ENCODE assay signal across 10 mouse cellular contexts in the genomic region with DNA sequence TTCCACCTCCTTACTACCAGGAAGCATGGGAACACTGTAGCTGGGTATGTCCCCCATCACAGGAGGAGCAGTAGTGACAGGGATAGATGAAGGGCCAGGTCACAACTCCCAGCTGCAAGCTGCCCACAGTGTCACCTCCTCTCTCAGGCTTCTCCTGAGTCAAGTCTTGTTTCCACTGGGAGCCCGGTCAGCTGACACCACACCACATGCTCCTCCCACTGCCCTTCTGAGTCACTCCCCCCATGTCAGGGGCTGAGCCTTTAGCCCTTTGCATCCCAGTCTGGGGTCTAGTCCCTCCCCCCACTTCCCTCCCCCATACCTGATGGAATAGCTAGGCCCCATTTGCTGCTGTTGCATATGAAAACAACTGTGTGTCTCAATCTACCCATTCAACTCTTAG. TPM values are rescaled to one million over a fixed set of nuclear protein-coding genes. Genes with fewer than 3 reads are reported as not detected.
DNase-seq lines count a peak whose midpoint lies in the region; ATAC-seq lines count a peak whose summit lies in the region.
"Had no signal": no experiment of that assay in that cellular context is flagged by ENCODE, and none has a peak within 500 bp of the region (broad histone marks: within the 10 kb centered on the region; RNA-seq: fewer than 3 reads in every experiment).

No protein-coding gene starts in this region.

- DNase-seq in heart, postnatal 14 days = no peak
- DNase-seq in R1 (ENCODE audit: low read depth, low spot score) = peak; percentile 88
- DNase-seq in left cerebral cortex, postnatal 4 days = no peak
- no peak for DNase-seq in frontal cortex, adult 2 months (ENCODE audit: extremely low spot score in 1 of 2, low spot score in 1 of 2)
- no peak for DNase-seq in spleen, postnatal 14 days (ENCODE audit: low spot score in 2 of 2)

- H3K4me2 ChIP-seq in heart, embryonic 15.5 days = no peak overlapping the region
- H3K4me2 ChIP-seq in hindbrain, embryonic 15.5 days = no peak overlapping the region
- H3K4me2 ChIP-seq in midbrain, embryonic 13.5 days (replicated peaks) = no peak overlapping the region
- H3K4me2 ChIP-seq: limb, embryonic 12.5 days had no signal

- 25% methylated on average over 1 of the region's 1 CpGs for WGBS in heart, embryonic 15.5 days
- WGBS in hindbrain, embryonic 15.5 days = 47% methylated on average over 1 of the region's 1 CpGs
- WGBS in midbrain, embryonic 13.5 days = 33% methylated on average over 1 of the region's 1 CpGs

- H3K27me3 ChIP-seq in heart, embryonic 15.5 days = no peaks in the 10 kb centered on the region
- no peaks in the 10 kb centered on the region for H3K27me3 ChIP-seq in hindbrain, embryonic 15.5 days
- H3K27me3 ChIP-seq in midbrain, embryonic 13.5 days = no peaks in the 10 kb centered on the region
- H3K27me3 ChIP-seq: limb, embryonic 12.5 days had no signal

- H3K36me3 ChIP-seq in heart, embryonic 15.5 days = peaks cover 16% of the 10 kb centered on the region; the same call in 1 of the 2 replicates
- peaks cover 18% of the 10 kb centered on the region for H3K36me3 ChIP-seq in hindbrain, embryonic 15.5 days
- peaks cover 32% of the 10 kb centered on the region for H3K36me3 ChIP-seq in midbrain, embryonic 13.5 days

- 0 out of 2 replicates have a peak overlapping the region, but pooled peaks have one; percentile 2 for H3K9ac ChIP-seq in heart, embryonic 15.5 days
- H3K9ac ChIP-seq in hindbrain, embryonic 15.5 days = no peak overlapping the region
- H3K9ac ChIP-seq in midbrain, embryonic 13.5 days (replicated peaks) = no peak overlapping the region; the same call in 1 of the 2 replicates
- H3K9ac ChIP-seq: limb, embryonic 12.5 days had no signal

- 0 out of 2 replicates have a peak, but pooled peaks have one; percentile 23 for ATAC-seq in heart, embryonic 15.5 days (replicated peaks; ENCODE audit: insufficient number of reproducible peaks, insufficient read depth, low FRiP score, low read depth)
- ATAC-seq in hindbrain, embryonic 15.5 days (ENCODE audit: low FRiP score, low read depth) = peak; percentile 21; the same call in 1 of the 2 replicates
- ATAC-seq in midbrain, embryonic 13.5 days = peak; percentile 26
- ATAC-seq: activated CD4-positive, CD25-positive, alpha-beta regulatory T cell, adult 4 months had no signal

- no peak overlapping the region for H3K4me3 ChIP-seq in heart, embryonic 15.5 days
- no peak overlapping the region for H3K4me3 ChIP-seq in hindbrain, embryonic 15.5 days
- H3K4me3 ChIP-seq in midbrain, embryonic 13.5 days (replicated peaks) = no peak overlapping the region
- H3K4me3 ChIP-seq: limb, embryonic 12.5 days had no signal

- H3K9me3 ChIP-seq in heart, embryonic 15.5 days (replicated peaks) = no peaks in the 10 kb centered on the region
- no peaks in the 10 kb centered on the region for H3K9me3 ChIP-seq in hindbrain, embryonic 15.5 days
- 0 out of 2 replicates have a peak, but pooled peaks cover 4% of the 10 kb centered on the region for H3K9me3 ChIP-seq in midbrain, embryonic 13.5 days
- H3K9me3 ChIP-seq: limb, embryonic 12.5 days had no signal

- peaks cover 41% of the 10 kb centered on the region for H3K4me1 ChIP-seq in heart, embryonic 15.5 days (replicated peaks)
- peaks cover 32% of the 10 kb centered on the region for H3K4me1 ChIP-seq in hindbrain, embryonic 15.5 days (replicated peaks)
- H3K4me1 ChIP-seq in midbrain, embryonic 13.5 days (replicated peaks) = peaks cover 46% of the 10 kb centered on the region

- H3K27ac ChIP-seq in heart, embryonic 15.5 days = peak overlapping the region; percentile 55
- no peak overlapping the region for H3K27ac ChIP-seq in hindbrain, embryonic 15.5 days (replicated peaks)
- H3K27ac ChIP-seq in midbrain, embryonic 13.5 days = peak overlapping the region; percentile 53; the same call in 1 of the 2 replicates
- H3K27ac ChIP-seq: limb, embryonic 12.5 days had no signal

- intact Hi-C loops in heart, postnatal 14 days (cut with DNase I) = no loop called here
- intact Hi-C loops in left cerebral cortex, postnatal 4 days (cut with DNase I) = no loop called here

RNA-seq across cellular contexts. Expression of a gene that starts 21.3 kb away (rescaled TPM):
- 8.0 and 12.5 TPM in 2 replicates for polyA plus RNA-seq in heart, embryonic 15.5 days (2015; fragmentation: Nextera tagmentation; extraction: Ambion mirVana)
- total RNA-seq in heart, postnatal 14 days (2021) = 10 to 100 TPM; 24.8 to 26.4 TPM
- polyA plus RNA-seq in hindbrain, embryonic 15.5 days (2015; fragmentation: Nextera tagmentation; extraction: Ambion mirVana) = 31.0 and 31.3 TPM in 2 replicates
- 10.4 and 11.0 TPM in 2 replicates for polyA plus RNA-seq in midbrain, embryonic 13.5 days (2015; fragmentation: Nextera tagmentation; extraction: Ambion mirVana)
- total RNA-seq in left cerebral cortex, postnatal 4 days (2021) = 10 to 100 TPM; 88.1 to 90.1 TPM
- polyA plus RNA-seq in frontal cortex, adult 2 months (2012; rRNA removed) = 44.8 and 44.9 TPM in 2 replicates
